Mouse (Mus musculus) embryonic stem cell, embryonic (primary cell): ENCODE data around the gene Wdr31.

Experiments
- CTCF ChIA-PET, 4 experiments: fragments of 300-600 bp in 2 of 4; fragments of 350-600 bp in 2 of 4; sonication (Branson Sonifier 250); formaldehyde crosslinking; loops; one replicate each; lab custom pipeline; 2022; ENCODE audit warnings: inconsistent platforms in 2 of 4; lab: Charles Lee
- POLR2A ChIA-PET, 4 experiments: fragments of 300-600 bp in 2 of 4; fragments of 350-600 bp in 2 of 4; sonication (Branson Sonifier 250); formaldehyde crosslinking; loops; one replicate each; lab custom pipeline; 2022; ENCODE audit warnings: antibody characterized with exemption in 4 of 4, inconsistent platforms in 1 of 4; lab: Charles Lee

The Wdr31 gene

DNA sequence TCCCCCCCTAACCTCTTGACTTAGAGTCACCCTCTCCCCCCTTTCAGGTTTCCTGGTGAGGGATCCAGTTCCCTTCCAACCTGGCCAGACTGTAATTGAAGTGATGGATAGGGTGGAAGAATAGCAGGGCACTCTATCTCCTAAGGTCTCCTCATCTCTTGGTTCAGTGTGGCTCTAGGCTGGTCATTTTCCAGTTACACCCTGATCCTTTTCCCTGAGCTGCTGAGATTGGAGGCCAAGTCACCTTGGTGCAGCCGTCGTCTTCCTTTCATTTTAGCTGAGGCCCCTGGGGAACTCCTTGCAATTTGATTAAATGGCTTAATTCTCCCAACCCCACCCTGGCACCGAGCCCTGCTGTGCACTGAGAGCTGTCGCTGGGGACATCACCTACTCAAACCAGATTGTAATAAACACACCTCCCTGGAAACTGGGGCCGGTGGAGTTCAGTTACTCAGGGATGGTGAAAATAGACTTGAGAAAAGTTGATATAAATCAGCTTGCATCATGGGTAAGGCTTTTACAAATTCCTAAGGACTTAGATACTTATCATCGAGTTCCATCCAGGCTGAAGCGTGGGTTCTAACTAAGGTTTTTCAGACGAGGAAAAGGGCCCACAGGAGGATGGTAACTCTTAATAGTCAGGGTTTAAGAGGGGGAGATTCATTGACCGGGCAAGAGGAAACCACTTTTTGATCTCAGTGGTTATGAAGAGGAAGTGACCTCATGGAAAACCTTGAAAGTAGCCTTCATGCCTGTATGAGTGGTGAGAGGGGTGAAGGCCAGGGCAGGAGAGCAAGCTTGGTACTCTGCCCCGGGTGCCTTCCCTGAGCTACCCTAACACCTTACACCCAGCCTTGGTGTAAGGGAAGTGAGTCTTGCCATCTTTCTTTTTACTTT lies 10.3 kb upstream of the Wdr31 start:
- ChIA-PET POLR2A (interaction anchor here in 3 of 4 experiments (0.6 to 3.4 kb wide), 13 partner anchors 9 to 175 kb away, joined by 3 to 13 read pairs (median 4); partner anchors contain the start of genes 4933430I17Rik (in 2 of the 3), Pole3 (in 1 of the 3) and Prpf4 (in 1 of the 3)), CTCF (interaction anchor here in 3 of 4 experiments (0.5 to 1.5 kb wide), 9 partner anchors 11 to 485 kb away, joined by 3 to 5 read pairs (median 3); partner anchors contain the start of genes 4933430I17Rik (in 1 of the 3), Pole3 (in 1 of the 3) and Wdr31 (in 1 of the 3))

DNA sequence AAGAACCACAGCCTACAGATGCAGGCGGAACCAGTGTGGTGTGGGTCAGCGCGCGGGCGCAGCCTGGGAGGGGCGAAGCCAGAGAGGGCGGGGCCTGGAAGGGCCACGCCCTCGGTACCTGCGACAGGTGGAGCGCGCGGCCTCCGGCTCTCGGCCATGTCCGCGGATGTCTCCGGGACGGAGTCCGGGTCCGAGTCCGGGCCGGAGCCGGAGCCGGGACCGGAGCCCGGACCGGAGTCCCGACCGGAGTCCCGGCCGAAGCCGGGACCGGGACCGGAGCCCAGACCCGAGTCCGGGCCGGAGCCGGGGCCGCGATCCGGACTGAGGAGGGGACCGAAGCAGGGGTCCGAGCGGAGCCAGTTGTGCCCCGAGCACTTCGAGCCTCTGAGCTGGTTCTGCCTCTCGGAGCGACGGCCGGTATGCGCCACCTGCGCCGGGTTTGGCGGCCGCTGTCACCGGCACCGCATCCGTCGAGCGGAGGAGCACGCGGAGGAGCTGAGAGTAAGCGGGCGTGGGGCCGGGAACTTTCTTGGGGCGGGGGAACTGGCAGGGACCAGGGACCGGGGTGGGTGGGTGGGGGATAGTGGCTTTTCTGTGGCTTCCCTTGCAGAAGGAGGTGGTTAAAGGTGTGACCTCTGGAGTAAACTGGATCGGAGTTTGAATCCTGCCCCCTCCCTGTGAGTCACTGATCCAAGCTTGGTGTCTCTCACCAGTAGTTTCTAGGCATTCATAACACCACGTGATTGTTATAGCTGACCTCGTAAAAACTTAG lies 9.4 kb upstream of the Wdr31 start, which contains the start of gene Bspry:
Gene Bspry, plus strand, starts transcription at position 117 of the 772 bp plus-strand sequence.
- CTCF ChIA-PET, result interaction anchor here in 3 of 4 experiments (0.5 to 1.5 kb wide), 14 partner anchors 10 to 486 kb away, joined by 3 to 6 read pairs (median 3); partner anchors contain the start of gene Wdr31 (in 1 of the 3)

GRCm38 (mm10) chr4:62479593-62479936 lies 8.9 kb upstream of the Wdr31 start:
- POLR2A ChIA-PET, result interaction anchor here in 3 of 4 experiments (0.6 to 3.4 kb wide), 8 partner anchors 13 to 168 kb away, joined by 3 to 13 read pairs (median 4); partner anchors contain the start of genes 4933430I17Rik (in 1 of the 3), Cdc26 (in 1 of the 3), Pole3 (in 1 of the 3) and Prpf4 (in 1 of the 3)
- CTCF ChIA-PET, result interaction anchor here (0.6 to 1.5 kb wide), 12 partner anchors 9 to 285 kb away, joined by 3 to 6 read pairs (median 4); partner anchors contain the start of gene Wdr31 (in 1 of the 4)

More for the DNA sequence above, 9.4 kb upstream of the Wdr31 start, which contains the start of gene Bspry:
- POLR2A ChIA-PET, result interaction anchor here in 3 of 4 experiments (0.6 to 3.4 kb wide), 16 partner anchors 9 to 173 kb away, joined by 3 to 13 read pairs (median 4); partner anchors contain the start of genes 4933430I17Rik (in 2 of the 3), Prpf4 (in 2 of the 3), Cdc26 (in 1 of the 3) and Pole3 (in 1 of the 3)

DNA sequence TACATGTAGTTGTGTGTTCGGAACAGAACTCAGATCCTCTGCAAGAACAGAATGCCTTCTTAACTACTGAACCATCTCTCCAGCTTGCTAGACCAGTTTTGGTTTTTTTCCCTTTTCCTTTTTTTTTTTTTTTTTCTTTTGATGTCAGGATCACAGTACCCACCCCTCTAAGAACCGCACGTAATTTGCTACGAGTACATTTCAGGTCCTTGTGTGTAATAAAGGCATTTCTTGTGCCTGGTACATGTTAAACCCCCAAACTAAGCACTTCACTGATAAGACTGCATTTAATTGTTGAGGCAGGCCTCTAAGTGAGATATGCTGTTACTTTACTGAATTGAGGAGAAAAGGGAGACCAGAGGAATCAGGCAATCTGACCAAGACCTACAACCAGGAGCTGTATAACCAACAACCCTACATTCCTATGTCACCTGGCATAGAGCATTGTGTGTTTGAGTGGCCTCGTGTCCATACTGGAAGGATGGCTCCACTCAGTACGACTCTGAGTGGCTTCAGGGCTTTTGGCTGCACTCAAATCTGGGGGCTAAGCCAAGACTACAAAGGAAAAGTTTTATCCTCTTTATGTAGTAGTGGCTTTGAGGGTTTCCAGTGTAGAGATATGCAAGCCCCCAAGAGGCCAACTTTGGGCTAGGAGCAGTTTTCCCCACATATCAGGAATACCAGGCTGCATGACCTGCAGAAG lies 7.0 kb upstream of the Wdr31 start:
- CTCF ChIA-PET, result no interaction called here

DNA sequence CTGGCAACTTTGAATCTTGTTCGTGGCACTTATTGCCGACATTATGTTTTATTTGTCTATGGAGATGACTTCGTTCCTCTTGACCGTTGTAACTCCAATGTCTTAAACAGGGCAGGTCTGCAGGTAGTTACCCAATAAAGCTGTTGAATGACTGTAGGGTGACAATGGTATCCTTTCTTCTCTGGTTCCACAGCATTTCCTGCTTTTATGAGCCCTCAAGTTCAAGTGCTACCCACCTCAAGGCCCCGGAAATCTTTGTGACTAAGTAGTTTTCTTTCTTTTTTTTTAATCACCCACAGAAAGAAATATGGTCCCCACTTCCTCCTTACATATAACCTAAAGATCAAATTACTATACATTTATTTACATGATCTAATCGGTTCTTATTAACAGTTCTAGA lies 5.1 kb upstream of the Wdr31 start:
- CTCF ChIA-PET, result interaction anchor here in 1 of 4 experiments (0.6 kb wide), 1 partner anchor 69 kb away, joined by 5 read pairs; no protein-coding TSS in a partner anchor
- POLR2A ChIA-PET, result no interaction called here

More for the DNA sequence above, 7.0 kb upstream of the Wdr31 start:
- POLR2A ChIA-PET, result interaction anchor here in 2 of 4 experiments (0.7 to 1.3 kb wide), 2 partner anchors 117 to 1085 kb away, joined by 3 to 4 read pairs; partner anchors contain the start of genes Fkbp15 (in 1 of the 2) and Slc31a1 (in 1 of the 2)

GRCm38 (mm10) chr4:62475131-62475530 lies 4.4 kb upstream of the Wdr31 start:
- POLR2A ChIA-PET, result interaction anchor here in 1 of 4 experiments (1.7 kb wide), 1 partner anchor 67 kb away, joined by 5 read pairs; the partner anchor contains the start of genes Cdc26 and Prpf4
- CTCF ChIA-PET, result interaction anchor here in 1 of 4 experiments (0.6 kb wide), 1 partner anchor 68 kb away, joined by 5 read pairs; no protein-coding TSS in a partner anchor

- ChIA-PET CTCF (no interaction called here), POLR2A (interaction anchor here in 2 of 4 experiments (0.5 to 1.2 kb wide), 3 partner anchors 8 to 50 kb away, joined by 3 read pairs; partner anchors contain the start of gene Bspry (in 1 of the 2))
These were observed 1.4 kb upstream of the Wdr31 start for GRCm38 (mm10) chr4:62472071-62472470.

DNA sequence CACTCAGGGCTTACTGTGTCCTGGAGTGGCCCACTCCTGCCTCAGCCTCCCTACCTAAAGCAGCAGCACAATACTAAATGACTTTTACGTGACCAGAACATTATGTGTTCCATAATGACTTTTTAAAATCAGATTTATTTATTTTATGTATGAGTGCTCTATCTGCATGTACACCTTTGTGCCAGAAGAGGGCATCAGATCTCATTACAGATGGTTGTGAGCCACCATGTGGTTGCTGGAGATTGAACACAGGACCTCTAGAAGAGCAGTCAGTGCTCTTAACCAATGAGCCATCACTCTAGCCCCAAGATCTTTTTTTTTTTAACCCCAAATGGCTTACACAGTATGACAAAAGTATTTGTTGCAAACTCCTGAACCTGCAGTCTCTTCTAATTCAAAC lies 2.5 kb downstream of the Wdr31 start:
- POLR2A ChIA-PET, result interaction anchor here in 3 of 4 experiments (0.6 to 1.9 kb wide), 6 partner anchors 12 to 70 kb away, joined by 3 to 6 read pairs (median 3); partner anchors contain the start of genes Bspry (in 1 of the 3), Cdc26 (in 1 of the 3) and Prpf4 (in 1 of the 3)
- CTCF ChIA-PET, result interaction anchor here in 3 of 4 experiments (0.6 to 2.4 kb wide), 15 partner anchors 11 to 296 kb away, joined by 3 to 8 read pairs (median 3); partner anchors contain the start of genes 4933430I17Rik (in 1 of the 3), Bspry (in 1 of the 3), Fkbp15 (in 1 of the 3) and Pole3 (in 1 of the 3)

DNA sequence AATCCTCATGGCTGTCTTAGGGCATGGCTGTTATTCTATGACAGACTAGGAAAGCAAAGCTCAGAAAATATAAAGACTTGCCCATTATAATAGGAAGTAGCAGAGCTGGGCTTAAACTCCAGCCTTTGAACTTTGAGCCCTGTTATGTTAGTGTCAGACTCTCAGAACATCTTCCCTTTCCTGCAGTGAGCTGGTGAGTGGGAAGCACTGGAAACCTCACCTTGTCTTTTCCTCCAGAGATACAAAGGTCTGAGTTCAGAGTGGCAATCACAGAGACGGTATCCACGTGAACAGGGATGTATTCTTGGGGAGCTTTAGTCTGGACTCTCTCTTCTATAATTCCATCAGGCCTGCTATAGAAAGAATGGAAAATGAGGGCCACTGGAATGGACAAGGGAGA lies 7.6 kb downstream of the Wdr31 start:
- ChIA-PET POLR2A (interaction anchor here in 1 of 4 experiments (0.7 to 1.1 kb wide), 2 partner anchors 22 to 54 kb away, joined by 3 to 4 read pairs; partner anchors contain the start of gene Prpf4), CTCF (no interaction called here)

GRCm38 (mm10) chr4:62460348-62460747 lies 10.3 kb downstream of the Wdr31 start:
- CTCF ChIA-PET, result no interaction called here
- POLR2A ChIA-PET, result interaction anchor here in 2 of 4 experiments (0.6 to 1.8 kb wide), 4 partner anchors 34 to 112 kb away, joined by 3 to 4 read pairs (median 4); partner anchors contain the start of genes Fkbp15 (in 1 of the 2) and Slc31a1 (in 1 of the 2)

- CTCF ChIA-PET, result interaction anchor here in 1 of 4 experiments (0.6 kb wide), 1 partner anchor 195 kb away, joined by 3 read pairs; no protein-coding TSS in a partner anchor
These were observed 11.6 kb downstream of the Wdr31 start for GRCm38 (mm10) chr4:62459081-62459480.

GRCm38 (mm10) chr4:62454995-62455394 lies 15.7 kb downstream of the Wdr31 start:
- ChIA-PET POLR2A (interaction anchor here in 2 of 4 experiments (0.6 to 1.2 kb wide), 4 partner anchors 19 to 95 kb away, joined by 3 to 4 read pairs (median 3); partner anchors contain the start of genes Fkbp15 (in 1 of the 2) and Rnf183 (in 1 of the 2)), CTCF (interaction anchor here (0.6 to 2.4 kb wide), 25 partner anchors 9 to 453 kb away, joined by 3 to 10 read pairs (median 3); partner anchors contain the start of genes Cdc26 (in 1 of the 4), Hdhd3 (in 1 of the 4), Prpf4 (in 1 of the 4) and Rnf183 (in 1 of the 4))

More at GRCm38 (mm10) chr4:62459081-62459480, 11.6 kb downstream of the Wdr31 start:
- POLR2A ChIA-PET, result interaction anchor here in 2 of 4 experiments (0.5 to 1.8 kb wide), 4 partner anchors 33 to 215 kb away, joined by 3 to 4 read pairs (median 3); no protein-coding TSS in a partner anchor

GRCm38 (mm10) chr4:62440986-62441385 lies 29.7 kb downstream of the Wdr31 start:
- POLR2A ChIA-PET, result interaction anchor here in 2 of 4 experiments (0.6 to 1.5 kb wide), 2 partner anchors 22 to 81 kb away, joined by 4 to 11 read pairs; partner anchors contain the start of genes Fkbp15 (in 1 of the 2) and Slc31a1 (in 1 of the 2)
- CTCF ChIA-PET, result interaction anchor here in 1 of 4 experiments (1.0 kb wide), 1 partner anchor 14 kb away, joined by 3 read pairs; no protein-coding TSS in a partner anchor

DNA sequence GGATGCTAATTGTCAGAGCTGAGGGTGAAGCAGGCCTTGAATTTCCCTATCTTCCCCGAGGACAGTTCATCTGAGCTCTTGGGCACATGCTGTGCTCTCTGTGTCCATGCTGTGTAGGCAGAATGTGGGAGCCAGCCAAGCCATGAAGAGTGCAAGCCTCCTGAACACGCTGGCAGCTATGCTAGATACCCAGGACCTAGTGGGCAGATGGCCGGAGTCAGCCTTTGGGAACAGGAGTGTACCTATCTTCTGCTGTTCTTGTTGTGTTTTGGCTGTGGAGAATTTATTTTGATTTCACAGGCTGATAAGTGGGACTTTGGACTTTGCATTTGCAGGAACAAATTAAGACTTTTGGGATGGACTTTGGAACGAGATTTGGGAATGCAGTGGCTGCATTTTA lies 30.2 kb downstream of the Wdr31 start:
- POLR2A ChIA-PET, result interaction anchor here in 3 of 4 experiments (0.6 kb wide), 3 partner anchors 79 to 80 kb away, joined by 3 to 11 read pairs (median 5); partner anchors contain the start of genes Fkbp15 (in 2 of the 3) and Slc31a1 (in 2 of the 3)
- CTCF ChIA-PET, result interaction anchor here in 2 of 4 experiments (1.0 to 1.1 kb wide), 2 partner anchors 15 kb away, joined by 3 read pairs; no protein-coding TSS in a partner anchor

DNA sequence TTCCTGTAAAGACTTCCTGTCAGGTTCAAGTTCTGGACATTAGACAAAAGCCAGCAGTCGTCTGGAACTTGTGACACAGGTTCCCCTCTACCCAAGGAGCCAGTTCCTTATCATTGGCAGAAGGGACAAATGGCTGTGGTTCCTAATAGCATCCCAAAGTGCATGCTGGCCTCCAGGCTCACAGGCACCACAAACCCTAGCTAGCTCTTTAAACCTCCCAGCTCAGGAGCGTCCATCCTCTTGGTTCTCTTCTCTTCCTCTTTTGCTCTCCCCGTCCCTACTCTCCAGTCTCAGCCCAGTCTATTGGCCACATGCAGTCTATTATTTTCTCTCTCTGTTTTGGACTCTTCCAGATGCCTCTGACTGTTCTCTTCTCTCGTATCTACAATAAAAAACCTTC lies 30.9 kb downstream of the Wdr31 start:
- ChIA-PET CTCF (interaction anchor here in 1 of 4 experiments (1.1 kb wide), 1 partner anchor 15 kb away, joined by 3 read pairs; no protein-coding TSS in a partner anchor), POLR2A (interaction anchor here in 1 of 4 experiments (0.6 to 1.0 kb wide), 2 partner anchors 14 to 79 kb away, joined by 3 to 5 read pairs; no protein-coding TSS in a partner anchor)
